Mouse (Mus musculus) adrenal gland, adult 2 months (tissue): ENCODE measurements around the gene Snai1. TPM values are rescaled to one million over a fixed set of nuclear protein-coding genes. Genes with fewer than 3 reads are reported as not detected.

Experiments
- DNase-seq: peaks from one replicate; pipeline ENCODE4 v3.0.0; 2021
- polyA plus RNA-seq: library from polyadenylated mRNA; depleted of rRNA; stranded (reverse); fragments of >200 nt; gene quantifications from 2 replicates; pipeline ENCODE4 v1.2.3, GENCODE M21; 2012
- total RNA-seq, 2 experiments: library from RNA; stranded (reverse); gene quantifications; 2 replicates each; pipeline ENCODE4 v1.2.3; 2021

Gene Snai1
- total and polyA plus RNA-seq, 3 experiments = 6.7 to 45.3 (median 10.1) TPM

DNA sequence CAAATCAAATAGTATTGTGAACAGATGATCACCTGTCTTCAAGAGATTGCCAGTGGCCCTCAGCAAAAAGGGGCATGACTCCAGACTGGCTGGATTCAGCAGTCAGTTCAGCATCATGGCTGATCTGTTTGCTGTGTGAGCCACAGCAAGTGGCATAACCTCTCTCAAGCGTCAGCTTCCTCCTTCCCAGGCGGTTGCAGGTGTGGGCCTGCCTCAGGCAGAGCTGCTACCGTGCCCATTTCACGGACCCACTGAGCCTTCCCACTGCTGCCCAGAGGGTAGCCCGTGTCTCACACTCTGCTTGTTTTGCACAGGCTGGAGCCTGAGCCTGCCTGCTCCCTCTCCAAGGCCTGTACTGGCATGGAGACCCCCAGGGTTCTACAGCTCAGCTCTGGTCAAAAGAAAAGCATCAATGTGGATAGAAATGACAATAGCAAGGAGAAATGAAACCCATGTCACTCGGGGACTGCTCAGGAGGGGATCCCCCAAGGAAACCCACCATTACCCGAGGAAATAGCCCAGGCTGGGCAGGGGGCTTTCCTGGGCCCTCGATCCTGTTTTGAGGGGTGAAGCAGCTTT lies 13.4 kb downstream of the Snai1 start:
- DNase-seq = no peak

GRCm38 (mm10) chr2:167552292-167552691 lies 14.3 kb downstream of the Snai1 start:
- no peak for DNase-seq

DNA sequence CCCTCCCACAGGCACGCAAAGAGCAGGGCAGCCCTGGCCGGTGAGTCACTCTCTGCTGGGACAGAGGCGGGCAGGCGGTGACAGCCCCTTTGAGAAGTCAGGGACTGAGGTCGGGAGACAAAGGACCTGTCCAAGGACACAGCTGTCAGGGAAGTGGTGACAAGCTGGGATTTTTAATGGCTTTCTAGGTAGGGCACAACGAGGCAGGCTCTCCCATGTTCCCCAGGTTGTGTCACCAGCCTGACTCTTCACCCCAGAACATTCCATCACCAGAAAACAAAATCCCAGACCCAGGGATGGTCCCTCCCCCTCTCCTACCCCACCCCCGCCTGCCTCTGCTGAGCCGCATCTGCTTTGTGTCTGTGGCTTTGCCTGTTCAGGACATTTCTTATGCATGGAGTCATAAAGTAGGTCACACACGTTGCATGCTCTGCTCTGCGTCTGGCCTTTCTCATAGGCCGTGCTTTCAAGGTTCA lies 15.0 kb downstream of the Snai1 start:
- DNase-seq = peak; percentile 90

DNA sequence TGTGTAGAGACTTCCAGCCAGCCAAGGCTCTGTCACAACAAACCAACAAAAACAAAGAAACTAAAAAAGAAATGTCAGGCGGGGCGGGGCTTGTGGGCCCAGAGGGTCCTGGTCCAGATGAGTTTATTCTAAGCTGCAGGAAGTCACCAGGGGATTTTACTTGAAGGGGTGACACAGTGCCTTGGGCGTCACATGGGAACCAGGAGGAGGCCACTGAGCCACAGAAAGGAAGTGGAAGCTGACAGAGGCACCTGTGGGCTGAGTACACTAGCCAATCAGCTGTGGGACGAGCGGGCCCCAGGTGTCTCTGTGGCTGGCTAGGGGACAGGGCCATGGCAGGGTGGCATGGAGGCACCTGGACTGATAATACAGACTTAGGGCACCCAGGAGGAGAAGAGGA lies 17.8 kb downstream of the Snai1 start:
- no peak for DNase-seq

- DNase-seq = no peak
Measured at GRCm38 (mm10) chr2:167559413-167559812, 21.4 kb downstream of the Snai1 start.

DNA sequence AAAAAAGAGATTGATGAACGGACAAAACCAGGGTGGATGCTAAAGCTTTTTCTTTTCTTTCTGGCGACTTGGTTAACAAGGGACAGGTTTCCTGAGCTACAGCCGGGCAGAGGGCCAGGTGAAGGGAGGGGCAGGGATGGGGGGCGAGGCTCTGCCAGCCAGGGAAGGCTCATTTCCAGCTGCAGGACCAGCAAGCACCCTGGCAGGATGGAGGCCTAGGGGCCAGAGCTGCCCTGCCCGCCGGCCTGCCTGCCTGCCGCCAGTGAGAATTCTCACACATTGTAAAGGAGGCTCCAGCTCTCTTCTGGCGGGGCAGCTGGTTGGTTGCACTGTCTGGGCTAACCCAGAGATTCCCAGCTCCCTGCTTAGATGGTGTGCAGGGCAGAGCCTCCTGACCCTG lies 24.1 kb downstream of the Snai1 start:
- no peak for DNase-seq

DNA sequence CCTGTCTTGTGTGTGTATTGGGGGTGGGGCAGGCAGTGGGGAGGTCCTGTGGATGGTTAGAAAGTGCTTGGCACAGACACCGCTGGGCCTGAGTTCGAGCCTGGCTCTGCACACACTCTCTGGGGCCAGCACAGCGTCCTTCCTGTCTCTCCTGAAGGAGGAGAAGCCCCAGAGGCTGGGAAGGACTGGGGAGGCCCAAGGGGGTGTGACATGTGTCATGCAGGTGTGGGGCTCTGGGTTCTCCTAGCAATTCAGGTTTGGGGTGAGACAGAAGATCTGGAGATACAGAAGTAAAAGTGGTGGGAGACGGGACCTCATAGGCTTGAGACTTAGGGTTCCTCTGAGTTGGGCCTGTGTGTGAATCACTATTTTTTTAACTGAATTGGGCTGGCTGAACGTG lies 25.0 kb downstream of the Snai1 start:
- DNase-seq = no peak

DNA sequence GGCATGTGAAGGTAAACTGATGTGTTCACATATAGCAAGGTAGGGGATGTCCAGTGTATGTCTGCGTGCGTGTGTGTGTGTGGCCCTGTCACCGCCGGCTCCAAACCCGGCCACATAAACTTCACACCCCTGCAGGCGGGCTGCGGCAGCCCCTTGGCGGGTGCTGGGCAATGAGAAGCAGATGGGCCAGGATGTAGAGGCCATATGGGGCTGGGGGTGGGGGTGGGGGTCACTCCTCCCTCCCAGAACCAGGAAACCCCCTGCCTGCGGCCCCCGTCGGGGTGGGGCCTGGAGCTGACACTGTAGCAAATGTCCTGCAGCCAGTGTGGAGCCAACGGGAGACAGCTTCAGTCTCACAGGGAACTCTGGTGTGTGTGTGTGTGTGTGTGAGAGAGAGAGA lies 25.7 kb downstream of the Snai1 start:
- DNase-seq = no peak

DNA sequence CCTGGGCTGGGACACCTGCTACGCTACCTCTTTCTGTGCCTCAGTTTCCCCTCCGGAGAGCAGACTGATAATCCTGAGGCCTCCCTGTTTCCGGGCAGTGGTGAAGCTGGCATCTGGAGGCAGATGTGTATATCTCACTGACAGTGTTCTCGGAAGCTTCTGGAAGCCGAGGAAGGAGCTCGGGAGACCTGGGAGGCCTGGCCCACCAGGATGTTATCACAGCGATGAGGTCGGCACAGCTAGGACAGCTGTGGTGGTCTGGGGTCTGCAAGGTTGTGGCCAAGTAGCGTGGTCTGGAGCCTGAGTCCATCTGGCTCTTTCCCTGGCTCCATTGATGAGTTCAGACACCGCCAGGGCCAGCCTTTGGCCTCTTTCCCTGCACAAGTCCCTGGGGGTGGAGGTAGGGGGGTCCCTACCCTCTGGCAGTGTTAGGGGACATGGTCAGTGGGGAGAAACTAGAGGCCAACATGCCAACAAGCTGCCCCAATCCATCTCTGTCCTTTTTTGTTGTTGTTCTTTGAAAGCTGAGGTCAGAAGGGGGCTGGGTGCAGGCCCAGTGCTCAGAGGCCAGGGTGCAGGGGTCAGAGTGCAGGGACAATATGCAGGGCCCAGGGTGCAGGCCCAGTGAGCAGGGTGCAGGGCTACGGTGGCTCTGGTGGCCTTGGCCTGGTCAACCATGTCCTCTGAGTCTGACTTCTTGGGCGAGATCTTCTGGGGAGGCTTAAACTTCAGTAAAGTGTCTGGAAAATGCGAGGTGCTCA lies 26.7 kb downstream of the Snai1 start:
- DNase-seq = no peak

DNA sequence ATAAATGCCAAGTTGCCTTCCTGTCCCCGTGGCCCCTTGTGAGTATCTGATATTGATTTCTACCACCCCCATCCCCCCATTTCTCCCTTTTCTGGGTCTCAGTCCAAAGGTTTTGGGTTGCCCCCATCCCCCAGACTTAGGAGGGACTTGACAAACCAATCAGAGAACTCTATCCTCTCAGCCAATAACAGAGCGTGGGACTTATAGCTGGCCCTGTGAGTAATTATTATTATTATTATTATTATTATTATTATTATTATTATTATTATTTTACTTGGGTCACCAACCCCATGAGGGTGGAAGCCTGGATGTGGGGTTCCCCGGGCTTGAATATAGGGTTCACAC lies 27.3 kb downstream of the Snai1 start:
- DNase-seq = no peak

GRCm38 (mm10) chr2:167565682-167566081 lies 27.7 kb downstream of the Snai1 start:
- DNase-seq = peak; percentile 62

GRCm38 (mm10) chr2:167568112-167568511 lies 30.1 kb downstream of the Snai1 start:
- no peak for DNase-seq

- peak; percentile 94 for DNase-seq
Measured at GRCm38 (mm10) chr2:167569934-167570651, 32.1 kb downstream of the Snai1 start.

DNA sequence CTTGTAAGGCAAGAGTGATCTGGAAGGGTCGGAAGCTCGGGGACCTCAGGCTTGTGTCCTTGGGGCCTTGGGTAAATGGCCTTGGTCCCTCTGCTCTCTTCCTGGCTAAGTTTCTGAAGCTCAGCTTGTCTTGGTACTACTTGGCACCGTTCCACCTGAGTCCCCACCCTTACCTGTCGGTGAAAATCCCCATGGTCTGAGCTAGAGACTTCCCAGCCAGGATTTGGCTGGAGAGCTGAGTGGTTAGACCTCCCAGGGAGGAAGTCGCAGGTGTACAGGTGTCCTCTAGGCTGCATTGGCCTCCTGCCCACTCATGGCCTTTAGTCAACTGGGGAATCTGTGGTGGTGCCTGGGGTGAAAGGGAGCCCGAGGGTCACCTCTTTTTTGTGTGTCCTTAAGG lies 32.8 kb downstream of the Snai1 start:
- DNase-seq = peak; percentile 39

DNA sequence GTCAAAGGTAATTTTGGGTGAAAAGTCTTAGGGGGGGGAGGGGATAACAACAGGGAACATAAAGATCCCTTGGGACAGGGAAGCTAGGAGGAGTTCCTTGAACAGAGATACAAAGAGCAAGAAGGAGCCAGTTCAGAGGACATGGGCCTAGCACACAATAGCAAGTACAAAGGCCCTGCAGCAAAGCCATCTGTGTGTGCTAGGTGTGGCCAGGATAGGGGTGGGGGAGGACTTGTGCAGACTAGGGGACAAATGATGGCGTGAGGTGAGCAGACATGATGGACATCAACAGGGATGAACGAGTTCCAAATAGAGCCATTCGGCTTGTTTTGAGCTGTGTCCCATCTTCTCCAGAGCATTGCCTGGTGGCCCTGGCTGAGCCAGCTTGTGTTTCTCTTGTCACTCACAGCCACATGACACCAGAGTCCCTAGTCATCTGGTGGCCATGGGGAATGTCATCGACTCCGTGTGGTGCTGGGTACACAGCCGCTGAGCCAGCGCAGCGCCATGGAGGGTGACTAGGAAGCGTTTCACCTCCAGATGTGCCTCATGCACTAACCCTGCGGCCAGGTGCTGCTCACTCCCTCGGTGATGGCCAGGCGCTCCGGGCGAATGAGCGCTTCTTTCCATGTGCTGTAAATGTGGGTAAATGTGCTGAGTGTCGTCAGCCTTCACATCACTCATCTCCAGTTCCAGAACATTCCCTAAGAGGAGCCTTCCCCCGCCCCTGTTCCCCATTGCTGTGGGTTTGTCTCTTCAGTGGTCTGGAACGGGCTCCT lies 33.6 kb downstream of the Snai1 start:
- DNase-seq = no peak

GRCm38 (mm10) chr2:167574814-167575213 lies 36.8 kb downstream of the Snai1 start:
- peak; percentile 88 for DNase-seq

GRCm38 (mm10) chr2:167575581-167575980 lies 37.6 kb downstream of the Snai1 start:
- no peak for DNase-seq

DNA sequence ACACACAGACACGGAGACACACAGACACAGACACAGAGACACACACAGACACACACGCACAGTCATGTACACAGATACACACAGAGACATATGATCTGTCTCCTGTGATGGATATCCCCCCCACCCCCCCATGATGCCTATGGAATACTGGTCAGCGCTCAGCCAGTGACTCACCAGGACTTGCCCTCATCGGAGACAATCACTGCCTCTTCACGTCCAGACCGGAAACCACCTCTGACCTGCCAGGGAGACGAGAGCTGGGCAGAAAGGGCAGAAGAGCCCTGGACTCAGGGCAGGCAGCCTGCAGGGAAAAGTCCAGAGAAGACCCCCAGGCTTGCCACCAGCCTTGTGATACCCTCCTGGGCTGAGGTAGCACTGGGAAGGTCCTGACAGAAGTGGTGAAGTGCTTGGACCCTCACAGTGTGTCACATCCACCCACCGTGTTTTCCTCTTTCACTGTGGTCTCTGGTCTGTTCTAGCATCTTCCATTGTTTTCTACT lies 38.2 kb downstream of the Snai1 start:
- DNase-seq = no peak

GRCm38 (mm10) chr2:167577186-167577785 lies 39.3 kb downstream of the Snai1 start:
- peak; percentile 37 for DNase-seq

DNA sequence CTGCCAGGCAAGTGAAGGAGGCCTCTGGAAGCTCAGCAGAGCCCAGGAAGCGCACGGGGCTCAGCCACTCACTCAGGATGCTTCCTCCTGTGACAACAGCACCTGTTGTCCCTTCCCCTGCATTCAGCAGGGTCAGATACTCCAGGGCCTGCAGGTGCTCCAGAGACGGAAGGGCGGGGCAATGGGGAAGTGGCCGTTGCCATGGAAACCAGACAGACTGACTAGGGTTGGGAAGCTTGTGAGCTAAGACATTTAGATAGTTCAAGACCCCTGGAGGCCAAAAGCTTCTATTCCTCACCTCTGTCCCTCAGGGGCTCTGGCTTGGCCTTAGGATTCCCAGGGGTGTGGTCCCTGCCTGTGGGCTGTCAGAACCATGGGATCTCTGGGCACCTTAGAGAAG lies 40.5 kb downstream of the Snai1 start:
- no peak for DNase-seq

- DNase-seq = no peak
Measured at GRCm38 (mm10) chr2:167583161-167583952, 45.4 kb downstream of the Snai1 start.
